Mouse (Mus musculus) myocyte (in vitro differentiated cells): ENCODE results near the gene Ttll12. TPM values are rescaled to one million over a fixed set of nuclear protein-coding genes. Genes with fewer than 3 reads are reported as not detected.

Experiments used
- H3K27me3 ChIP-seq: one replicate; pipeline ENCODE4 v1.6.1; 2011; ENCODE audit not compliant: control insufficient read depth, insufficient read depth, insufficient read length
- H3K36me3 ChIP-seq: one replicate; pipeline ENCODE4 v1.6.1; 2011; ENCODE audit not compliant: control insufficient read depth, insufficient read depth
- H3K4me2 ChIP-seq: one replicate; pipeline ENCODE4 v1.6.1; 2011; ENCODE audit warnings: low read depth, control low read depth
- H3K4me3 ChIP-seq: one replicate; pipeline ENCODE4 v1.5.1; 2011; ENCODE audit warnings: mild to moderate bottlenecking, control low read depth, moderate library complexity
- H3K79me2 ChIP-seq: one replicate; pipeline ENCODE4 v1.6.1; 2011; ENCODE audit not compliant: control insufficient read depth, insufficient read depth
- H3ac ChIP-seq: one replicate; pipeline ENCODE4 v1.6.1; 2011; ENCODE audit not compliant: control insufficient read depth, insufficient read length
- CEBPB ChIP-seq: IDR thresholded peaks from 2 replicates; pipeline ENCODE4 v1.6.1; 2011; ENCODE audit warnings: mild to moderate bottlenecking, moderate library complexity; ENCODE audit not compliant: poor library complexity, insufficient read depth, severe bottlenecking
- E2F4 ChIP-seq: IDR thresholded peaks from one replicate; pipeline ENCODE4 v1.6.1; 2011; ENCODE audit warnings: mild to moderate bottlenecking, control low read depth, moderate library complexity; ENCODE audit not compliant: insufficient read depth
- MAX ChIP-seq: IDR thresholded peaks from one replicate; pipeline ENCODE4 v1.6.1; 2011; ENCODE audit warnings: low read depth, mild to moderate bottlenecking, control low read depth
- MYOD1 ChIP-seq, 3 experiments: IDR thresholded peaks; one replicate each; pipeline ENCODE4 v1.6.1; 2011; ENCODE audit warnings: control low read depth in 2 of 3, low read depth in 2 of 3, mild to moderate bottlenecking in 2 of 3, moderate library complexity in 1 of 3; ENCODE audit not compliant: insufficient read length in 2 of 3, control insufficient read depth in 1 of 3
- MYOG ChIP-seq, 3 experiments: IDR thresholded peaks; one replicate each; pipeline ENCODE4 v1.6.1; 2011; ENCODE audit warnings: control low read depth in 2 of 3, low read depth in 2 of 3, mild to moderate bottlenecking in 2 of 3; ENCODE audit not compliant: insufficient read length in 2 of 3, control insufficient read depth in 1 of 3, insufficient read depth in 1 of 3
- POLR2A ChIP-seq: IDR thresholded peaks from one replicate; pipeline ENCODE4 v1.6.1; 2011; ENCODE audit warnings: low read depth, mild to moderate bottlenecking, control low read depth, moderate library complexity; ENCODE audit not compliant: insufficient read length
- POLR2AphosphoS2 ChIP-seq: IDR thresholded peaks from one replicate; pipeline ENCODE4 v1.6.1; 2011; ENCODE audit warnings: low read depth, control low read depth; ENCODE audit not compliant: insufficient read length
- REST ChIP-seq: IDR thresholded peaks from one replicate; pipeline ENCODE4 v1.6.1; 2011; ENCODE audit warnings: mild to moderate bottlenecking, control low read depth, moderate library complexity; ENCODE audit not compliant: insufficient read depth, insufficient read length
- SRF ChIP-seq: IDR thresholded peaks from one replicate; pipeline ENCODE4 v1.6.1; 2011; ENCODE audit warnings: low read depth; ENCODE audit not compliant: control insufficient read depth, insufficient read length
- TCF12 ChIP-seq: IDR thresholded peaks from one replicate; pipeline ENCODE4 v1.6.1; 2011; ENCODE audit warnings: mild to moderate bottlenecking, control low read depth; ENCODE audit not compliant: poor library complexity, insufficient read depth, severe bottlenecking
- TCF3 ChIP-seq: IDR thresholded peaks from one replicate; pipeline ENCODE4 v1.6.1; 2011; ENCODE audit warnings: low read depth, control low read depth; ENCODE audit not compliant: insufficient read length
- USF1 ChIP-seq: IDR thresholded peaks from one replicate; pipeline ENCODE4 v1.6.1; 2011; ENCODE audit warnings: low read depth, mild to moderate bottlenecking, control low read depth, moderate library complexity
- polyA plus RNA-seq: library from polyadenylated mRNA; unstranded; fragments of >200 nt; fragmentation: generic; extraction: Trizol; gene quantifications from one replicate; pipeline ENCODE4 v1.2.1, GENCODE M21; 2012; ENCODE audit warnings: missing spikeins

Ttll12 gene
- polyA plus RNA-seq, 1 experiment, result 69.6 TPM

DNA sequence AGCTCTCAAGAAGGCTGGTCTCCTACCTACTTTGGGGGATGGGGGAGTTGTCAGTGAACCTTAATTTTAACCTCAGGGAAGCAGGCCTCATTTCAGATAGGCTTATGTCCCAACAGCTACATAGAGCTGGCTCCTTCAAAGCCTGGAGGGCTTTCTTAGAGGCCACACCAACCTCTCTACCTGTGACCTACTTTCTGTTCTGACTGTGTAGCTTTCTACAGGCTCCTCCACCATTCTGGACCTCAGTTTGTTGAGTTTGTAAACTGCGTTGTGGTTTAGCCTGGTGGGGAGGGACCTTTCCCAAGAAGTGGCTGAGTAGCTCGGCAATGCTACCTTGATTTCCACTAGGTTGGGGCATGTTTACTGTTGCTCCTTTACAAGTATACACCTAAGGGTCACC, 67.2 kb downstream of the Ttll12 start:
- no peaks in the 10 kb centered on the region for H3K36me3 ChIP-seq
- peaks cover 26% of the 10 kb centered on the region for H3K27me3 ChIP-seq
- H3K4me2 ChIP-seq, result no peak overlapping the region
- no peak overlapping the region for H3K4me3 ChIP-seq
- no peaks in the 10 kb centered on the region for H3K79me2 ChIP-seq
- TF ChIP-seq USF1 (no peak), MYOD1 (IDR thresholded peaks at IDR 0.05; ENCODE audit: control insufficient read depth in 1 of 3, insufficient read length in 2 of 3, low read depth in 2 of 3) (no peak), POLR2AphosphoS2 (no peak), POLR2A (no peak), TCF12 (no peak), MYOG (IDR thresholded peaks at IDR 0.05; ENCODE audit: control insufficient read depth in 1 of 3, insufficient read depth in 1 of 3, insufficient read length in 2 of 3, low read depth in 2 of 3) (no peak), SRF (no peak), CEBPB (no peak), TCF3 (no peak), E2F4 (no peak), MAX (no peak), REST (no peak)
- no peak overlapping the region for H3ac ChIP-seq

DNA sequence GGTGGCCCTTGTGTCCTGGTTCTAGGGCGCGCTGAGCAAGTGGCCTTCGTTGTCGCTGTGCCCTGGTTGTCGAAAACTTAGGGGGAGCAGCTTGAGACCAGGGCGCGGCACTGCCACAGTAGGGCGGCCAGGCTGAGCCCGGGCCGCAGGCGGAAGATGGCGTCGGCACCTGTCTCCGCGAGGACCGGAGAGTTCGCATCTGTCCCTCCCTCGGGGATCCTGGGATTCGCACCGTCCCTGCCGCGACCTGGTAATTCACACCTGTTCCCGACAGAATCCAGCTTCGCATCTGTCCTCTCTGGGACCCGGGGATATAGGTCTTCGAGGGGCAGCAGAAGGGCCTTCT, 67.9 kb downstream of the Ttll12 start:
- Histone ChIP-seq H3ac (no peak overlapping the region), H3K27me3 (peaks cover 26% of the 10 kb centered on the region), H3K36me3 (no peaks in the 10 kb centered on the region), H3K4me3 (peak overlapping the region; percentile 23), H3K79me2 (no peaks in the 10 kb centered on the region), H3K4me2 (peak overlapping the region; percentile 99)
- TF ChIP-seq MYOD1 (IDR thresholded peaks at IDR 0.05; ENCODE audit: control insufficient read depth in 1 of 3, insufficient read length in 2 of 3, low read depth in 2 of 3) (peak in 2 of 3 experiments; percentile 54 to 61), USF1 (no peak), MYOG (IDR thresholded peaks at IDR 0.05; ENCODE audit: control insufficient read depth in 1 of 3, insufficient read depth in 1 of 3, insufficient read length in 2 of 3, low read depth in 2 of 3) (peak in 2 of 3 experiments; percentile 31 to 51)

DNA sequence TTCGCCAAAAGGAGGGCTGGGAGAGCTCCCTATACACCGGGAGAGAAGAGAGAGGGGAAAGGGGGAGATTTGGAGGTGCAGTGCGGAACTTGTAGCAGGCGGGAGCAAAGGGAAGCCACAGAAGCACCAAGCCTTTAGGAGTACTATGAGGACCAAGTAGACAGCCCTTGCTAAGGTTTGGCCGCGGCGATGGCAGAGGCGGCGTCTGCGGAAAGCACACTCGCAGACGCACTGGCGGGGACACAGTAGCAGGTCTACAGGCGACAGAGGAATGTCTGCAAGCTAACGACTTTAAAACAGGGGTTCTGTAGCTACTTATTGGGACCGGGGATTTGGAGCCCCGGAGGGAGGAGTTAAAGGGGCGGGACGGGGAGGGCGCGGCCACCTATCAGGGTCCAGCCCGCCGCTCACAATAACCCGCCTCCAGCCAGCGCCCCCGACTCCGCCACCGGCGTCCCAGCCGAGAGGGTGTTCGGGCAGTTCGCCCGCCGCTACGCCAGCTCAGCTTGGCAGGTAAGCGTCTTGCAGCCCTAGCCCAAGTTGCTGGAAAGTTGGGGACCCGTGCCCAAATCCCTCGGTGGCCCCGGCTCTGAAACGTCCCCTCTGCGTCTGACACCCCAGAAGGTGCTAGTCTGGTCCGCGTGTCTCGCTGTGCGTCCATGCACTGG, 68.4 kb downstream of the Ttll12 start, which contains the start of gene Bik:
Gene Bik, plus strand, starts transcription at position 439 of the 668 bp plus-strand sequence.
- Histone ChIP-seq H3K79me2 (no peaks in the 10 kb centered on the region), H3K36me3 (no peaks in the 10 kb centered on the region), H3K4me2 (peak within 1 kb of the TSS; percentile 99), H3ac (no peak within 1 kb of the TSS), H3K4me3 (peak within 1 kb of the TSS; percentile 23), H3K27me3 (peaks cover 26% of the 10 kb centered on the region)
- TF ChIP-seq REST (no peak), POLR2A (no peak), TCF12 (no peak), MYOG (IDR thresholded peaks at IDR 0.05; ENCODE audit: control insufficient read depth in 1 of 3, insufficient read depth in 1 of 3, insufficient read length in 2 of 3, low read depth in 2 of 3) (no peak), MYOD1 (IDR thresholded peaks at IDR 0.05; ENCODE audit: control insufficient read depth in 1 of 3, insufficient read length in 2 of 3, low read depth in 2 of 3) (no peak), MAX (no peak)

Other genes starting within 250 kb of the Ttll12 start
- gene Arfgap3, start 244.9 kb downstream of the Ttll12 start, polyA plus RNA-seq, result 45.3 TPM
- 122 TPM for gene Pacsin2, start 130.6 kb downstream of the Ttll12 start, polyA plus RNA-seq
- 47.7 TPM for gene Ttll1, start 84.3 kb downstream of the Ttll12 start, polyA plus RNA-seq
- gene Bik, start 68.3 kb downstream of the Ttll12 start, polyA plus RNA-seq, result 1.3 TPM
- 937 TPM for gene Tspo, start 31.6 kb downstream of the Ttll12 start, polyA plus RNA-seq
- 55.9 TPM for gene Mcat, start 31.4 kb downstream of the Ttll12 start, polyA plus RNA-seq
- gene Scube1, start 129.9 kb upstream of the Ttll12 start, polyA plus RNA-seq, result not detected
- gene Mpped1, start 184.3 kb upstream of the Ttll12 start, polyA plus RNA-seq, result not detected